Mouse (Mus musculus): ENCODE data around the gene Cxcr5.

DNA sequence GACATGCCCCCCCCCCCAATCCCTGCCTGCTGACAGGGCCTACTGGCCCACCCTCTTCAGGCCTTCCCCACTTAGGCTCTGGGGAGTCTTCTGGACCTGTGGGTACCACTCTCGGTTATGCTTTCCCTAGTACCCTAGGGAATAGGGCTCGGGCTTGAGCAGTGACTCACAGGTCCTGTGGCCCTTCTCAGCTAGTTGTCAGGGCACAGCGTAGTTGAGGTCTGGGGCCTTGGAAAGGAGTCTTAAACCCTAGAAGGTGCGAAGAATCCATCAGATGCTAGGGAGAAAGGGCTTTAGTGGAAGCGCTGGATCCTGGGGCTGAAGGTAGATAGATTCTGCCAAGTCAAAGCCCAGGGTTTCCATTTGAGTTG lies 61.5 kb downstream of the Cxcr5 start:
- TF ChIP-seq POLR2A (IDR thresholded peaks at IDR 0.05; ENCODE audit: borderline replicate concordance, extremely low read depth, low read depth, low read length), result no peak
- no peak for TF ChIP-seq CTCF (IDR thresholded peaks at IDR 0.05; ENCODE audit: insufficient read depth, low read length)

Data from lung, adult 2 months (tissue).